Mouse (Mus musculus) ES-Bruce4 (cell line): Measurements from ENCODE around the gene Cwh43. TPM values are rescaled to one million over a fixed set of nuclear protein-coding genes. Genes with fewer than 3 reads are reported as not detected.

Experiments used
- H3K27ac ChIP-seq: 2 replicates; pipeline ENCODE4 v1.5.1; 2012; ENCODE audit warnings: low read length, inconsistent platforms; ENCODE audit not compliant: insufficient read depth
- H3K27me3 ChIP-seq: 2 replicates; pipeline ENCODE4 v1.6.1; 2012; ENCODE audit warnings: mild to moderate bottlenecking, low read length, inconsistent platforms; ENCODE audit not compliant: control insufficient read depth, poor library complexity, insufficient read depth, severe bottlenecking
- H3K36me3 ChIP-seq: 2 replicates; pipeline ENCODE4 v1.6.1; 2012; ENCODE audit warnings: inconsistent platforms, mild to moderate bottlenecking, low read length, moderate library complexity; ENCODE audit not compliant: control insufficient read depth, poor library complexity, insufficient read depth, severe bottlenecking
- H3K4me1 ChIP-seq: one replicate; pipeline ENCODE4 v1.8.1; 2011; ENCODE audit warnings: low read length; ENCODE audit not compliant: control insufficient read depth, insufficient read depth
- H3K4me3 ChIP-seq: 2 replicates; pipeline ENCODE4 v1.5.1; 2011; ENCODE audit warnings: low read depth, mild to moderate bottlenecking, low read length
- H3K9ac ChIP-seq: 2 replicates; pipeline ENCODE4 v1.6.1; 2012; ENCODE audit warnings: low read depth, mild to moderate bottlenecking, inconsistent platforms; ENCODE audit not compliant: poor library complexity, severe bottlenecking
- H3K9me3 ChIP-seq: replicated peaks from 2 replicates; pipeline ENCODE4 v1.6.1; 2012; ENCODE audit warnings: mild to moderate bottlenecking, low read length, inconsistent platforms; ENCODE audit not compliant: control insufficient read depth, poor library complexity, insufficient read depth, severe bottlenecking
- CTCF ChIP-seq: IDR thresholded peaks from one replicate; pipeline ENCODE4 v1.8.1; 2011; ENCODE audit warnings: low read depth, low read length
- EP300 ChIP-seq: IDR thresholded peaks from 2 replicates; pipeline ENCODE4 v1.6.1; 2011; ENCODE audit warnings: low read depth, low read length; ENCODE audit not compliant: insufficient read depth
- POLR2A ChIP-seq: IDR thresholded peaks from one replicate; pipeline ENCODE4 v1.8.1; 2011; ENCODE audit warnings: low read length; ENCODE audit not compliant: insufficient read depth
- polyA plus RNA-seq: library from polyadenylated mRNA; stranded (reverse); fragments of >200 nt; gene quantifications from 2 replicates; pipeline ENCODE4 v1.2.4, GENCODE M21; 2011; ENCODE audit warnings: low read depth; ENCODE audit not compliant: missing spikeins, insufficient read depth, insufficient read length

Gene Cwh43
- polyA plus RNA-seq, 1 experiment = not detected

DNA sequence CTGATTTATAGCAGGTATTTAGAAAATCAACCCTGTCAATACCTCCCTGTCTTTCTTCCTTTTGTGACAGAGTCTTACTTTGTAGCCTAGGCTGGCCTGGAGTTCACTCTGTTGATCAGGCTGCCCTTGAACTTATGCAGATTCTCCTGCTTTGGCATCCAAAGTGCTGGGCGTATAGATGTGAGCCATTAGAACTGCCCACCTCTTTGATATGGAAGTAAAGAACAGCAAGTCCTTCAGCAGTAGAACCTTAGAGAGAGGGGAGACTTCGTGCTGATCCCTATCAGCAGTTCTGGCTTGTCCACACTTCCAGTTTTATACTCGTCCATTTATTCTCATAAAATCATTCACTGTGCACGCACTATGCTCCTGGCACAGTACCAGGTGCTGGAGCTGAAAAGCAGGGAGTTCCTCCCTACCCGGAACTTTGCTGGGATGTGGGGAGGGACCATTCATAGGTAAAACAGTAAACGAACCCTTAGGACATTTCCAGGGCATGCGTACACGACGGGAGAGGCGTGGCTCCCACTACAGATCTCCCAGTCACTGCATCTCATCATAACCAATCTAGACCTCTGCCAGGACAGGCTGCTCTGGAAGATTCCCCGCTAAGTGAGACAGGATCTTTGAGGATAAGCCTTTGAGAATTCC is 13.3 kb downstream of the Cwh43 start:
- Histone ChIP-seq H3K4me1 (no peaks in the 10 kb centered on the region), H3K36me3 (no peaks in the 10 kb centered on the region), H3K27me3 (no peaks in the 10 kb centered on the region), H3K9ac (peak overlapping the region; percentile 46; the same call in 1 of the 2 replicates), H3K4me3 (peak overlapping the region; percentile 0; the same call in 1 of the 2 replicates), H3K27ac (peak overlapping the region; percentile 45), H3K9me3 (no peaks in the 10 kb centered on the region)
- TF ChIP-seq EP300 (peak; percentile 18; the same call in 1 of the 2 replicates), POLR2A (no peak)

DNA sequence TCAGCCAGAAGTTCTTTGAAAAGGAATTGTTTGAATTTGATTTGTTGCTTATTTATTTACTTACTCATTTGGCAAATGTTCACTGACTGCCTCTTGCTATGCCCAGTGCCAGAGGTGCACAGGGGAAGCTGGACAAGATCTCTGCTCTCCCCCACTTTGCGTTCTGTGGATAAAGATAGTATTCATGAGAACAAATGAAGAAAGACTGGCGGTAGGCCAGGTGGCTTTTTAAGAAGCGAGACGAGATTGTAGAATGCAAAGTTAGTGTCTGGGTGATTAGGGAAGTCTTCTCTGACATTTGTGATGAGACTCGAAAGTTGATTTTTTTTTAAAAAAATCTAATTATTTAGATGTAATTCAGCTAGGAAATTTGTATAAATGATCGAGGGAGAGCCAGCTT is 20.9 kb downstream of the Cwh43 start:
- Histone ChIP-seq H3K27ac (no peak overlapping the region), H3K36me3 (no peaks in the 10 kb centered on the region), H3K4me3 (no peak overlapping the region), H3K27me3 (no peaks in the 10 kb centered on the region), H3K4me1 (no peaks in the 10 kb centered on the region), H3K9ac (no peak overlapping the region), H3K9me3 (no peaks in the 10 kb centered on the region)
- TF ChIP-seq CTCF = no peak
- TF ChIP-seq POLR2A = no peak
- TF ChIP-seq EP300 = no peak

GRCm38 (mm10) chr5:73431581-73431980 is 25.7 kb downstream of the Cwh43 start:
- Histone ChIP-seq H3K27ac (no peak overlapping the region), H3K9me3 (no peaks in the 10 kb centered on the region), H3K27me3 (no peaks in the 10 kb centered on the region), H3K4me1 (no peaks in the 10 kb centered on the region), H3K36me3 (no peaks in the 10 kb centered on the region), H3K9ac (no peak overlapping the region), H3K4me3 (no peak overlapping the region)
- TF ChIP-seq EP300 = no peak
- peak; percentile 88 for TF ChIP-seq CTCF

DNA sequence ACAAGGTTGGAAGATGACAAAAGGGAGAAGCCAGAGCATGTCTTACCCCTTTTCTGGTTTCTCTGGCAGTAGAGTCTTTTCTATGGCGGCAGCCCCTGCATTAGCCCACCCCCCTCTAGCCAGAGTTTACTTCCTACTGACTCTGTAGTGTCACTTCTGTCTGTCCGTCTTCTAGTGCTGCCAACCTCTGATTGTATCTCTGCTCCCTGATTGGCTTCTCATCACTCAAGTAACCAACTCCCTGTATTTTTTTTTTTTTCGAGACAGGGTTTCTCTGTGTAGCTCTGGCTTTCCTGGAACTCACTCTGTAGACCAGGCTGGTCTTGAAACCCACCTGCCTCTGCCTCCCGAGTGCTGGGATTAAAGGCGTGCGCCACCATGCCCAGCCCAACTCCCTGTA is 26.9 kb downstream of the Cwh43 start:
- Histone ChIP-seq H3K36me3 (no peaks in the 10 kb centered on the region), H3K4me1 (no peaks in the 10 kb centered on the region), H3K9me3 (no peaks in the 10 kb centered on the region), H3K4me3 (no peak overlapping the region), H3K27me3 (no peaks in the 10 kb centered on the region), H3K27ac (no peak overlapping the region), H3K9ac (no peak overlapping the region)
- no peak for TF ChIP-seq CTCF
- TF ChIP-seq EP300 = no peak
- TF ChIP-seq POLR2A = no peak

DNA sequence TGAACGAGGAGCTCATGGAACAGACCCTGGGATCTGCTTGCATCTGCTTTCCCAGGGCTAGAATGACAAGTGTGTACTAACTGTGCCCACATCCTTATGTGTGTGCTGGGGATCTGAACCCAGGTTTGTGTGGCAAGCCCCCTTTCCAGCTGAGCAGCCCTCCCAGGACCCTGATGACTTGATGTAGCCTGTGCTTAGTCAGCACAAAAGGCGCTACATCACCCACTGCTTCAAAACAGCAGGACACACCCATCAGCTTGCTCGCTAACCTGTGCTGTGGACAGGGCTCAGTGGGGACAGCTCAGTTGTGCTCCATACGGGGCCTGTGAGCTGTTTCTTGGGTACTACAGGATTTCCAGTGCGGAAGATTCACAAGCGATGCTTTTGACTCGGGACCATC is 28.9 kb downstream of the Cwh43 start:
- Histone ChIP-seq H3K27me3 (no peaks in the 10 kb centered on the region), H3K27ac (no peak overlapping the region), H3K36me3 (no peaks in the 10 kb centered on the region), H3K9me3 (no peaks in the 10 kb centered on the region), H3K9ac (no peak overlapping the region), H3K4me3 (no peak overlapping the region), H3K4me1 (no peaks in the 10 kb centered on the region)
- TF ChIP-seq EP300 = no peak
- no peak for TF ChIP-seq POLR2A
- TF ChIP-seq CTCF = no peak

DNA sequence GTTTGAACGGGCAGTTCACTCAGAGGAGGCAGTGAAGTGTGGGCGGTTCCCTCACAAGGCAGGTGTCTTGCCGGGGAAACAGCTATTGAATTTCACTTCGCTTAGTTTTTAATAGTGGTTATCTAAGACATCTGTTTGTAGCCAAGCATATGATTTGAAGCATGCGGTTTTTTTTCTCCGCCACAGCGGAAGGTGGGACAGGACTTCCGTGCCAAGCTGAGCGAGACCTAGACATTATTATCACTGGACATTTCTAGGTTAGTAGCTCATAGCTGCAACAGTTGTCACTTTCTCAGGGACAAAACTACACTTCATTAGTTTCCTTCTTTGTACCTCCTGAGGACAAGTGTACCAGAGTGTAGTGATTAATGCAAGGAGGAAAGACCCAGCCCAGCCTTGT is 36.3 kb downstream of the Cwh43 start:
- H3K9me3 ChIP-seq = no peaks in the 10 kb centered on the region
- no peak overlapping the region for H3K4me3 ChIP-seq
- H3K4me1 ChIP-seq = no peaks in the 10 kb centered on the region
- no peaks in the 10 kb centered on the region for H3K36me3 ChIP-seq
- TF ChIP-seq EP300 (no peak), CTCF (no peak), POLR2A (no peak)
- H3K27ac ChIP-seq = no peak overlapping the region
- no peak overlapping the region for H3K9ac ChIP-seq
- H3K27me3 ChIP-seq = no peaks in the 10 kb centered on the region
